Mouse (Mus musculus): ENCODE measurements around the gene Vdr. TPM values are rescaled to one million over a fixed set of nuclear protein-coding genes. Genes with fewer than 3 reads are reported as not detected.

Vdr gene
- polyA plus RNA-seq, 1 experiment from 2014 or later: 0.41 TPM

DNA sequence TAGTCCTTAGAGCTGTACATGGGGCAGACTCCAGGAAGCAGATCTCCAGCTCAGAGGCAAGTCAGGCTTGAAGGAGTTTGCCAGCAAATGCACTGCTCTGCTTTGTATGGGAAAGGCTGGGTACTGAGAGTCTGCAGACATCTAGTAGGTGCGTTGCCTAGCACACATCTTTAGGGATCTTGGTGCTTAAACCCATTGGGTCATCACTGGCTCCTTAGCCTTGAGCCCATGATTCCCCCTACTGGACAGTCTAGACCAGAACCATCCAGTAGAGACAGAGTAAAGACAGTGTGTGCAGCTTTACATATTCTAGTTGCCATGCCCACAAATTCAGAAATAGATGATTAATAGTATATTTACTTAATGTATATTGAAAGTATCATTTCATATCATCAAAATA, 69.6 kb downstream of the Vdr start:
- H3K4me1 ChIP-seq: peaks cover 12% of the 10 kb centered on the region
- WGBS: 93% methylated on average over 1 of the region's 1 CpGs
- no peaks in the 10 kb centered on the region for H3K27me3 ChIP-seq (replicated peaks)
- no peak for ATAC-seq (ENCODE audit: low FRiP score, low read depth)
- no peak overlapping the region for H3K27ac ChIP-seq
- H3K9me3 ChIP-seq: no peaks in the 10 kb centered on the region
- no peak overlapping the region for H3K9ac ChIP-seq
- no peak overlapping the region for H3K4me3 ChIP-seq
- no peak overlapping the region for H3K4me2 ChIP-seq (replicated peaks)
- H3K36me3 ChIP-seq: no peaks in the 10 kb centered on the region

DNA sequence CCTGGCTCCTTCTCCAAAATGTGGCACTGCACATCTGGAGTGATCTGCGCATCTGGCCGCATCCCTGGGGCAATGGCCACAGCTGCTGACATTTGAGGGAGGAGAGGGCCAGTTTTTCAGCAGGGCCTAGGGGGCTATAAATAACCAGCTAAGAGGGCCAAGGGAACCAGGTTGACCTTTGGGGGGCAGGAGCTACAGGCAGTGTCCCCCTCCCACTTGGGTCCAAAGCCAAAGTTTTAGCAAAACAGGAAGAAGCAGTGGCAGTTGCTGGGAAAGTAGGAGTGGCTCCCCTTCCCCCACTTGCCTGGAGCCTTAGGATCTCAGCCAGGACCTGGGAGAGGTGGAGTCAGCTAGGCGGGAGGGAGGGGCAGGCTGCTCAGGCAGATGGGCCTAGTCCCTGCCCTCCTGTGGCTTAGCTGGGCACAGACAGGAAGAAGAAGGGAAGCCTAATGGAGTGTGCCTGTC, 70.4 kb downstream of the Vdr start:
- H3K4me3 ChIP-seq: no peak overlapping the region
- peaks cover 12% of the 10 kb centered on the region for H3K4me1 ChIP-seq
- H3K36me3 ChIP-seq: no peaks in the 10 kb centered on the region
- H3K9me3 ChIP-seq: no peaks in the 10 kb centered on the region
- H3K27ac ChIP-seq: no peak overlapping the region
- H3K4me2 ChIP-seq (replicated peaks): no peak overlapping the region
- H3K27me3 ChIP-seq (replicated peaks): no peaks in the 10 kb centered on the region
- ATAC-seq (ENCODE audit: low FRiP score, low read depth): 0 out of 2 replicates have a peak, but pooled peaks have one; percentile 37
- 23% methylated on average over 3 of the region's 3 CpGs for whole genome bisulfite sequencing
- no peak overlapping the region for H3K9ac ChIP-seq

DNA sequence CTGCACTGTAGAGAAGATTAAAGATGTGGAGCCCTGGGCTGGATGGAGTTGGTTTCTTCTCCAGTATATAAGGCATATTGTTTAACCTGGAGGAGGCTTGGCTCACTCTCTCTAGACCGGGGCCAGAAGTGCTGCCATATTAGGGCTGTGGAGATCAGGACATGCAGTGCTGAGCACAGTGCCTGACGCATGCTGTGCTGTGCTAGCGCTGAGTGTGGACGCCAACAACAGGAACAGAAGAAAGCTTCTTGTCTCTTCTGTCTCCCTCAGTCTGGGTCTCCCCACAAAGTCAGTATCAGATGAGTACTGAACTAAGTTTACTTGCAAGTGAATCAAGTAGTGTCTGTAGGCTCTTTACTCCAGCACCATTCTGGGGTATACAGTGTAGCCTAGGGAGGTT, 71.0 kb downstream of the Vdr start:
- Histone ChIP-seq H3K9me3 (no peaks in the 10 kb centered on the region), H3K4me2 (replicated peaks) (no peak overlapping the region), H3K9ac (no peak overlapping the region), H3K36me3 (no peaks in the 10 kb centered on the region), H3K27ac (no peak overlapping the region), H3K4me3 (no peak overlapping the region), H3K4me1 (peaks cover 12% of the 10 kb centered on the region), H3K27me3 (replicated peaks) (no peaks in the 10 kb centered on the region)
- no peak for ATAC-seq (ENCODE audit: low FRiP score, low read depth)
- WGBS: 77% methylated on average over 4 of the region's 4 CpGs

DNA sequence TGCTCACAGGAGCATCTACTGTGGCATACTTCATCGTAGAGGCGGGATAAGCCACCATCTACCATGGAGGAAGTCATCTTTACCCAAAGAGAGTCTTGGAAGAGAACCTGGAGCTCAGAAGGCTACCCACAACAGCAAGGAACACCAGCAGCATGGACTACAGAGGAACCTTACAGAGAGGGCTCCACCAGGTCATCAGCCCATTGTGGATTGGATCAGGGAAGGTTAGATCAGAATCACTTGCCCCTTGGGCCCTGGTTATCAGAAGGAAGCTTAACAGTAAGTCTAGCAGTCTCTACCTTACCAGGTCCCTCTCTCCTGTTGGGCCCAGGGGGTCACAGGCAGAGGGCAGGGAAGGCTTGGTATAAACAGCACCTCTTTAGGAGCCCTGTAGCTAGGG, 71.4 kb downstream of the Vdr start:
- H3K4me3 ChIP-seq: no peak overlapping the region
- 92% methylated on average over 2 of the region's 2 CpGs for WGBS
- H3K9ac ChIP-seq: no peak overlapping the region
- no peaks in the 10 kb centered on the region for H3K36me3 ChIP-seq
- H3K4me2 ChIP-seq (replicated peaks): no peak overlapping the region
- no peaks in the 10 kb centered on the region for H3K9me3 ChIP-seq
- no peak for ATAC-seq (ENCODE audit: low FRiP score, low read depth)
- H3K27me3 ChIP-seq (replicated peaks): no peaks in the 10 kb centered on the region
- H3K27ac ChIP-seq: no peak overlapping the region
- peaks cover 12% of the 10 kb centered on the region for H3K4me1 ChIP-seq

DNA sequence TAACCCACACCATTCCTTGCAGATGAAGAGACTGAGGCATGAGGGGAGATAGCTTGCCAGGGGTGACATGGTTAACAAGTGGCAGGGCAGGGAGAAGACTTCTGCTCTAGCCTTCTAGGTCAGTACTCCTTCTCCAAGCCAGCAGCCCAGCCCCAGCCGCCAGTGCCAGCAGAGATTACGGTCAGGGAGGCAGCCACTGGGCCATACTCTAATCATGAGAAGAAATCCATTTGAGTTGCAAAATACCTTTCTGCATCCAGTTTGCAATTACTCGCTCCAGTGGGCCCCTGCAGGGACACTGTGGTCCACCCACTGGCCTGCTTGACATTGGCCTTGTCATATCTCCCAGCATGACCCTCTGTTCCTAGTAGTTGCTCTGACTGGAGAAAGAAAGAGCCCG, 72.0 kb downstream of the Vdr start:
- WGBS: 70% methylated on average over 4 of the region's 4 CpGs
- H3K27ac ChIP-seq: no peak overlapping the region
- no peak overlapping the region for H3K4me3 ChIP-seq
- ATAC-seq (ENCODE audit: low FRiP score, low read depth): no peak
- no peaks in the 10 kb centered on the region for H3K9me3 ChIP-seq
- H3K4me2 ChIP-seq (replicated peaks): no peak overlapping the region
- no peak overlapping the region for H3K9ac ChIP-seq
- peaks cover 12% of the 10 kb centered on the region for H3K4me1 ChIP-seq
- H3K36me3 ChIP-seq: no peaks in the 10 kb centered on the region
- H3K27me3 ChIP-seq (replicated peaks): no peaks in the 10 kb centered on the region

DNA sequence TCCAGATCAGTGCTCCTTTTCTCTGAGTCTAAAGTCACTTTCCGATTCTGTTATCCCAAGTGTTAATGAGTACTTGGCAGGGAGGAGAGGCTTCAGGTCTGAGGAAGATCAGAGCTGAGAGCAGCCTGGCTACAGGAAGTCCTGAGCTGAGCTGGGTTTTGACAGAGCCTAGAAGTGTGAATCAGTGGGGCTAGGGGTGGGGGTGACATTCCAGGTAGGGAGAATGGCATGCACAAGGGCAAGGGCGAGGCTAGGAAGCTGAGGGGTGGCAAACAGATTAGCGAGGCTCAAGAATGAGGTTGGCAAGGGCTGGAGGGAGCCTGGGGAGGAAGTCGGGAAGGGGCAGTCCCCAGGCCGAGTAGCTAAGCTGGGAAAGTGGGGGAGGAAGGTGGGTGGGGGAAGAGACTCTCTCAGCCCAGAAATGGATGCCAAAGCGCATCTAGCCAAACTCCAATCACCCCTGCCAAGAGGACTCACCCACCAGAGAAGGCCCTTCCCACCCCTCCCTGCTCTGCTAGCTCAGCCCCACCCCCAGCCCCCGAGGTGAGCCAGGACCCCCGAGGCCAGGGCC, 72.9 kb downstream of the Vdr start:
- H3K9me3 ChIP-seq: no peaks in the 10 kb centered on the region
- H3K27ac ChIP-seq: no peak overlapping the region
- no peak overlapping the region for H3K9ac ChIP-seq
- 24% methylated on average over 8 of the region's 8 CpGs for WGBS
- no peak overlapping the region for H3K4me3 ChIP-seq
- H3K4me1 ChIP-seq: peaks cover 14% of the 10 kb centered on the region
- ATAC-seq (ENCODE audit: low FRiP score, low read depth): no peak
- no peaks in the 10 kb centered on the region for H3K36me3 ChIP-seq
- H3K27me3 ChIP-seq (replicated peaks): no peaks in the 10 kb centered on the region
- H3K4me2 ChIP-seq (replicated peaks): no peak overlapping the region

DNA sequence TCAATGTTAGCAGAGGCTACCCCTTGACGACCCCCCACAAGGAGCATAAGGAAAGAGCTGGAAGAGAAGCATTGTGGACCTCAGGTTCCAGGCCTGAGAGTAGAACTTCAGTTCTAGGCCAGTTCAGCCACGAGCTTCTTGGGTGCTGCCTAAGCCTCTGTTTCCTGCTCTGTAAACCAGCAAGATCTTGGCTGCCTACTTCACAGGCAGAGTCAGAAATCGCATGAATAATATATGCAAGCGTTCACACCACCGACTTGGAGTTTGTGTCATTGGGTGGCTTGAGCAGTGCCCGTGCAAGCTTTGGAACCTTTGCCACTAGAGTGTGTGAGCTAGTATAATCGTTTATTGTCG, 73.6 kb downstream of the Vdr start:
- Histone ChIP-seq H3K36me3 (no peaks in the 10 kb centered on the region), H3K27ac (no peak overlapping the region), H3K4me3 (no peak overlapping the region), H3K4me1 (peaks cover 21% of the 10 kb centered on the region), H3K27me3 (replicated peaks) (no peaks in the 10 kb centered on the region), H3K4me2 (replicated peaks) (no peak overlapping the region), H3K9me3 (no peaks in the 10 kb centered on the region), H3K9ac (no peak overlapping the region)
- 71% methylated on average over 8 of the region's 8 CpGs for WGBS
- no peak for ATAC-seq (ENCODE audit: low FRiP score, low read depth)

DNA sequence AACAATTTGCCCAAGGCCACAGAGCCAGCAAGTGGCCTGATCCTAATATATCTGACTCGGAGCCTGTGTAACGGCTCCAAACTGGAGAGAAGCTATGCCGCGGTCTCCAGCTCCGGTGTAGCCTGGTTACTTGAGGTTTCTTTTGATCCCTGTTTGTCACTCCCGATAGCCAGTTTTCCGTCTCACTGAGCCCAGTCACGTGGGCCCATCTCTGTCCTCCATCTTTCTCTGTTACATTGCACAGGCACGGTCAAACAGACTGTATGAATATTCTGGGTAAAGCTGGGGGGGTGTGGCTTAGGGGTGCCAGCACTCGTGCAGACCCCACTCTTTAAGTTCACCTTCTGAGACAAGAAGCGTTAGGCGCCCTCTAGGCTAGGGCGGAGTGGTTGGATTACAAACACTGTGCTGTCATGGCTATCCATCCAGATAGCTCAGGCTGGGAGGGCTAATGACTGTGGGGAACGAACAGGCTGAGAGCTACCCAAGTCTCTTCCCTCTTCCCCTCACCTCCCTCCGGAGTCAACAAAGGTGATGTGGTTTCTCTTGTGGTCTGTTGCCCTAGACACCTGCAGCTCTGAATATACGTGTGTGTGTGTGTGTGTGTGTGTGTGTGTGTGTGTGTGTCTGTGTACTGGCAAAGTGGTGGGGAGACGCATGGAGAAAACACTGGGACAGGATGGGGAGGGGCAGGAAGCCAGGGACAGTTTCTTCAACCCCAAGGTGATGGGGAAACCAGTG, 74.1 kb downstream of the Vdr start:
- Histone ChIP-seq H3K4me1 (peaks cover 24% of the 10 kb centered on the region), H3K27ac (no peak overlapping the region), H3K36me3 (no peaks in the 10 kb centered on the region), H3K9ac (no peak overlapping the region), H3K4me2 (replicated peaks) (no peak overlapping the region), H3K4me3 (no peak overlapping the region), H3K9me3 (no peaks in the 10 kb centered on the region), H3K27me3 (replicated peaks) (no peaks in the 10 kb centered on the region)
- 54% methylated on average over 17 of the region's 17 CpGs for WGBS
- ATAC-seq (ENCODE audit: low FRiP score, low read depth): no peak

DNA sequence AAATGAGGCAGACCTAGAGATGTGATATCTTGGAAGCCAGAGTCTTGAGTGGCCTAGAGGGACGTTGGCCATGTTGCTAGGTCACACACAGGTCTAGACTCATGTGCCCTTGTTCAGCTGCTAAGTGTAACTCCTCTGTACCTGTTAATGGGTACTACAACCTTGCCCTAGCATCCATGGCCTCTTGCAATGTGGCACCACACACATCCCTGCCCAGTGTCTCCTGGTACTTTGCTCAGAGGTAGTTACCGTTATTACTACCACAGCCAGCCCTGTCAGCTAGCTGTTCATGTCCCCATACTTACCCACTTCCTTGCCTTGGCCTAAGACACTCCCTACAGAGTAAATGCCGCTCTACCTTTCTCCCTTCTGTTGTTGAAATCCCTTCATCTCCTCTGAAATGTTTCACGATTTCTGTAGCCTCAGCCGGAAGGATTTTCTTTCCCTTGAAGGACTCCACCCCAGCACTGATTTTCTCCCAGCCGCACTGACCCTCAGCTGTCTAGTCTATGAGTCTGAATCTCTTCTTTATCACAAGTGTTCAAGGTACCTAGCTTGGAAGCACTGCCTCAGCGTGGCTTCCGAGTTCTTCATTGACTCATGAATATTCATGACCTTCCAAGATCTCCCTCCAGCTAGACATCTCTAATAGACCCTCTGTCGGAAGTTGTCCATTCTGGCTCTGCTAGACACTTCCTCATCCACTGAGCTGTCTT, 77.5 kb downstream of the Vdr start:
- no peak for ATAC-seq (ENCODE audit: low FRiP score, low read depth)
- Histone ChIP-seq H3K4me2 (replicated peaks) (no peak overlapping the region), H3K9me3 (no peaks in the 10 kb centered on the region), H3K27ac (no peak overlapping the region), H3K36me3 (no peaks in the 10 kb centered on the region), H3K4me1 (peaks cover 47% of the 10 kb centered on the region), H3K9ac (no peak overlapping the region), H3K27me3 (replicated peaks) (no peaks in the 10 kb centered on the region), H3K4me3 (no peak overlapping the region)
- 59% methylated on average over 9 of the region's 9 CpGs for WGBS

DNA sequence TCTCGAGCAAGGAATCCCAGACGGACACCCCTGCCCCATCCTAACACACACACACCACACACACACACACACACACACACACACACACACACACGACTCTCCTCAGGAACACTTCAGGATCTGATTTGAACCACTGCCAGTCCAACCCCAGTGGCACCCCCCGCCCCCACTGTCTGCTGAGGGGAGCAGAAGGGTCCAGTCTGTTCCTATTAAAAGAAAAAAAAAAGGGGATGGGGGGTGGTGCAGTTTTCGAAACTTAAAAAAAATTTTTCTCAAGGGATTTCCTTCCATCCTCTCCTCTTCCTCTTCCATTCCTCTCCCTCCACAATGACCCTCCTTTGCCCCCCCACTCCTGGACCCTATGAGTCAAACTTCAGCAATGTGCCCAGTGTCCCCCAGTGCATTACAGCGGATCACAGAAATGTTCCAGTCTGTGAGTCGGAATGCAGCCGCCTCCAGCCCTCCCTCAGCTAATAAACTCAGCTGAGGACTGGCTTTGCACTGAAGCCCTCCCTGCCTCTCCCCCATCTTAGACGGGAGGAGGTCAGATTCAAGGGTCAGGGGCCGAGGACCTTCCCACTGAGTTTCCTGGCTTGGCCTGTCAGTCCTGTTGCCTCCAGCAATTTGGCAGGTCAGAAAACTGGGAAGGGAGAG, 78.3 kb downstream of the Vdr start:
- Histone ChIP-seq H3K27ac (peak overlapping the region; percentile 94), H3K4me3 (peak overlapping the region; percentile 97), H3K9me3 (no peaks in the 10 kb centered on the region), H3K36me3 (no peaks in the 10 kb centered on the region), H3K4me2 (replicated peaks) (peak overlapping the region; percentile 81), H3K9ac (peak overlapping the region; percentile 100), H3K4me1 (peaks cover 46% of the 10 kb centered on the region), H3K27me3 (replicated peaks) (no peaks in the 10 kb centered on the region)
- no peak for ATAC-seq (ENCODE audit: low FRiP score, low read depth)
- WGBS: 11% methylated on average over 10 of the region's 10 CpGs

DNA sequence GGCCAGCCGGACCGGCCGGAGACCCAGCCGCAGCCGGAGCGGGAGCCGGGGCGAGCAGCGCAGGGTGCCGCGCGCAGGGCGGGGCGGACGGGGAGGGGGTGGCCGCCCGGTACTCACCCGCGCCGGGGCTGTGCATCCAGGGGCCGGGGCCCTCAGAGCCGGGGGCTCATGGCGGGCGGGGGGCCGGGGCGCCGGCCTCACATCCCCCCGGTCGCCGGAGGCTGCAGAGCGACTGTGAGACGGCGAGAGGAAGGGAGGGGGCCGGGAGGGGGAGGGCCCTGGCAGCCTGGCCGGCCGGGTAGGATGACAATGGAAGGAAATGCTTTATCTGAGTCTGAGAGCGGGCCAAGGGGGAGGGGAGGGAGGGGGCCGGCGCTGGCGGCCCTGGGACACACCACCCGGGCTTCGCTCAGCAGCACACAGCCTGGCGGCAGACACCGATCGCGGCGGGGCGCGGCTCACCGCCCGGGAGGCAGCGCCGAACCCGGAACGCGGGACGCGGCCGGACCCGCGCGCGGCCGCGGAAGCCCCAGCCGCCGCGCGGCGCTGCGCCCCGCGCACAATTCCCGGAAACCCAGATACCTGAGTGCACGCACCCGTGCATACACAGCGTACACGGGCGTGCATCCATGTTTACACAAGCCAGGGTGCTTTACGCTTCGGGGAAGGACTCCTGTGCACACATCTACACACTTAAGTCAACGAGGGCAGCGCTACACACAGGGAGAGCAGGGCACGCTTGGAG, 79.0 kb downstream of the Vdr start:
- peak overlapping the region; percentile 97 for H3K4me3 ChIP-seq
- WGBS: under 1% methylated on average over 80 of the region's 84 CpGs
- no peaks in the 10 kb centered on the region for H3K36me3 ChIP-seq
- ATAC-seq (ENCODE audit: low FRiP score, low read depth): peak; percentile 92
- no peaks in the 10 kb centered on the region for H3K27me3 ChIP-seq (replicated peaks)
- H3K4me1 ChIP-seq: peaks cover 53% of the 10 kb centered on the region
- H3K27ac ChIP-seq: peak overlapping the region; percentile 94
- no peaks in the 10 kb centered on the region for H3K9me3 ChIP-seq
- H3K9ac ChIP-seq: peak overlapping the region; percentile 100
- peak overlapping the region; percentile 81 for H3K4me2 ChIP-seq (replicated peaks)

All from neural tube, embryonic 12.5 days (tissue).